Mouse (Mus musculus) right cerebral cortex, postnatal 25 days (tissue): ENCODE data around the gene Qk.

ENCODE experiments used
- DNase-seq: peaks from one replicate; pipeline ENCODE4 v3.0.0; 2022

Gene Qk

GRCm38 (mm10) chr17:10325921-10326320 is 6.3 kb upstream of the Qk start:
- no peak for DNase-seq

GRCm38 (mm10) chr17:10321754-10322153 is 2.1 kb upstream of the Qk start:
- no peak for DNase-seq

- no peak for DNase-seq
Observed at GRCm38 (mm10) chr17:10321092-10321491, 1.4 kb upstream of the Qk start.

GRCm38 (mm10) chr17:10320456-10320790 is 769 bp upstream of the Qk start:
- DNase-seq: no peak

- DNase-seq: no peak
Observed at GRCm38 (mm10) chr17:10319431-10319684, 296 bp downstream of the Qk start.

- peak; percentile 79 for DNase-seq
Observed at GRCm38 (mm10) chr17:10318561-10319430, 858 bp downstream of the Qk start.

GRCm38 (mm10) chr17:10317981-10318551 is 1.6 kb downstream of the Qk start:
- peak; percentile 44 for DNase-seq

GRCm38 (mm10) chr17:10317186-10317585 is 2.5 kb downstream of the Qk start:
- no peak for DNase-seq

- DNase-seq: no peak
Observed at GRCm38 (mm10) chr17:10316446-10316845, 3.2 kb downstream of the Qk start.

GRCm38 (mm10) chr17:10310046-10310445 is 9.6 kb downstream of the Qk start:
- no peak for DNase-seq

- no peak for DNase-seq
Observed at GRCm38 (mm10) chr17:10309135-10309623, 10.5 kb downstream of the Qk start.

GRCm38 (mm10) chr17:10306424-10306823 is 13.2 kb downstream of the Qk start:
- no peak for DNase-seq

- DNase-seq: no peak
Observed at GRCm38 (mm10) chr17:10304001-10304400, 15.7 kb downstream of the Qk start.

- no peak for DNase-seq
Observed at GRCm38 (mm10) chr17:10300968-10301795, 18.5 kb downstream of the Qk start.

GRCm38 (mm10) chr17:10299396-10299795 is 20.3 kb downstream of the Qk start:
- no peak for DNase-seq

GRCm38 (mm10) chr17:10292520-10292919 is 27.1 kb downstream of the Qk start:
- DNase-seq: no peak

GRCm38 (mm10) chr17:10284772-10285171 is 34.9 kb downstream of the Qk start:
- no peak for DNase-seq

GRCm38 (mm10) chr17:10279532-10279931 is 40.1 kb downstream of the Qk start:
- DNase-seq: no peak

- DNase-seq: no peak
Observed at GRCm38 (mm10) chr17:10269518-10269917, 50.1 kb downstream of the Qk start.

- no peak for DNase-seq
Observed at GRCm38 (mm10) chr17:10268468-10268867, 51.2 kb downstream of the Qk start.

GRCm38 (mm10) chr17:10266207-10266606 is 53.4 kb downstream of the Qk start:
- no peak for DNase-seq

GRCm38 (mm10) chr17:10251252-10251958 is 68.2 kb downstream of the Qk start:
- no peak for DNase-seq

- no peak for DNase-seq
Observed at GRCm38 (mm10) chr17:10240081-10240480, 79.6 kb downstream of the Qk start.
